Mouse (Mus musculus) kidney, adult 2 months (tissue): Measurements from ENCODE around the gene Lepr.

ENCODE experiments used
- CTCF ChIP-seq: fragments of 200-500 bp; conservative IDR thresholded peaks from 2 replicates; pipeline ENCODE4 v1.5.1; 2011; ENCODE audit warnings: low read depth, mild to moderate bottlenecking, control low read depth, low read length, moderate library complexity, mixed read lengths; ENCODE audit not compliant: insufficient read depth, insufficient read length
- POLR2A ChIP-seq: fragments of 200-500 bp; IDR thresholded peaks from one replicate; pipeline ENCODE4 v1.6.1; 2011; ENCODE audit warnings: low read depth, low read length, control low read depth

DNA sequence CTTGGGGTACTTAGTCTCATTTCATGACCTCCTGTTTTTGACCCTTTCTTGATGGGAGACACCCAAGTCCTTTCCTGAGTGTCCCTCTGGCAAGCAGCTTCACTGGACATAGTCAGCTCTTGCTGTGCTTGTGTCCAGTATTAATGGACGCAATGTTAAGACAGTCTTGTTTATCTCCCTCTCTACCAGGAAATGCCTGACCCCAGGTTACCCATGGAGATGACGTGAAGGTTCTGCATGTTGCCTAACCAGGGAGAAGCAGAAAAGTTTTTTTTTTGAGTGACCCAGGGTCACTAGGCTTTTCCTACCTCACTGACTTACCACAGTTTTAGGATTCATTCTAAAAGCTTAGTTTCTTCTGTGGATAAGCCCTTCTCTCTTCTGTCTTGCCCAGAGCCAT, 24.8 kb downstream of the Lepr start:
- TF ChIP-seq CTCF, result no peak
- TF ChIP-seq POLR2A, result no peak
